In the genomic region with DNA sequence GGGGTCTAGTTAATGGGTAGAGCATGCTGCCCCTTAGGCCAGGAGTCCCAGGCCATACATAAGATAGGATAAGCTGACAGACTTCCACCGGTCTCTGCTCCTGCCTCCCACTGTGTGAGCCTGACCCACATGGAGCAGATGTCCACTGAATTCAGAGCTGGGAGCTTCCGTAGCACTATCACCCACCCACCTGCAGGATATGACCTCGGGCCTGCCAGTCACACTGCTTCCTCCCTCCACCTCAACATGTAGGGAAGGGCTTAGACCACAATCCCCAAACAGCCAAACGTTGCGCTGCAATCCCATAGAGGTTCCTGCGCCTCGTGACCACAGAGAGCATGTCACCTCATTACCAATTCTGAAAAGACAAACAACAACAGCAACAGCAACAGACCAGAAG, we compare ENCODE assay signal across 15 mouse cellular contexts.
"Had no signal": no experiment of that assay in that cellular context is flagged by ENCODE, and none has a peak within 500 bp of the region (broad histone marks: within the 10 kb centered on the region; RNA-seq: fewer than 3 reads in every experiment).

No protein-coding gene starts in this region.

- ATAC-seq: liver, postnatal 0 days; midbrain, embryonic 16.5 days had no signal

- H3K4me1 ChIP-seq: liver, embryonic 13.5 days had no signal

- H3K4me3 ChIP-seq: left cerebral cortex, adult 2 months; limb, embryonic 12.5 days; liver, embryonic 13.5 days; lung, embryonic 15.5 days; midbrain, embryonic 12.5 days; neural tube, embryonic 13.5 days had no signal

- DNase-seq: kidney, adult 8-10 months; kidney, postnatal 25 days; liver; liver, embryonic 13.5 days; liver, postnatal 0 days; right cerebral cortex, postnatal 4 days; spleen, adult 18-20 months; thymus, adult 18-20 months; thymus, postnatal 14 days had no signal

- H3K27me3 ChIP-seq: limb, embryonic 12.5 days; liver, embryonic 13.5 days; lung, embryonic 15.5 days; midbrain, embryonic 12.5 days had no signal

- H3K4me2 ChIP-seq: limb, embryonic 12.5 days; liver, embryonic 13.5 days; lung, embryonic 15.5 days; midbrain, embryonic 12.5 days; neural tube, embryonic 13.5 days had no signal

- H3K36me3 ChIP-seq: liver, embryonic 13.5 days; lung, embryonic 15.5 days; midbrain, embryonic 12.5 days; neural tube, embryonic 13.5 days had no signal

- H3K9ac ChIP-seq: limb, embryonic 12.5 days; liver, embryonic 13.5 days; liver, postnatal 0 days; lung, embryonic 15.5 days; midbrain, embryonic 12.5 days; neural tube, embryonic 13.5 days had no signal

- H3K27ac ChIP-seq: left cerebral cortex, adult 2 months; limb, embryonic 12.5 days; liver, embryonic 13.5 days; lung, embryonic 15.5 days; midbrain, embryonic 12.5 days; neural tube, embryonic 13.5 days had no signal

- H3K9me3 ChIP-seq: limb, embryonic 12.5 days; liver, embryonic 13.5 days; lung, embryonic 15.5 days; midbrain, embryonic 12.5 days; neural tube, embryonic 13.5 days had no signal
